Mouse (Mus musculus): Measurements from ENCODE around the gene A930018P22Rik.

A930018P22Rik gene

DNA sequence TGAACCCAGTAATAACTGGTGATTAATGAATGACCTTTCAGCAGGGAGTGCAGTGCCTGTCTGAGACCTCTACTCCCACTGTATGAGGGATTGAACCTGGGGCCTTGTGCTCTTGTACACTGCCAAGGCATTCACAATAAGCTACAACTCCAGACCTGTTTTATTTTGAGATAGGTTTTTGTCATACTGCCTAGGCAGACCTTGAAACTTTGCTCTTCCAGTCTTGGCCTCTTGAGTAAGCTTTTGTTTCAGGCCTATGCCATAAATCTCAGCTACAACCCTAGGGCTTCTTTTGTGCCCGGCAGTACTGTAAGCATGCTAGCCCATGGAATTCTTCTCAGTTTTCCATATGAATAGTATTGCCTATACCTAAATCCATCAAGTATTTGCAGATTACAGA lies 3.5 kb upstream of the A930018P22Rik start:
- DNase-seq = no peak

DNA sequence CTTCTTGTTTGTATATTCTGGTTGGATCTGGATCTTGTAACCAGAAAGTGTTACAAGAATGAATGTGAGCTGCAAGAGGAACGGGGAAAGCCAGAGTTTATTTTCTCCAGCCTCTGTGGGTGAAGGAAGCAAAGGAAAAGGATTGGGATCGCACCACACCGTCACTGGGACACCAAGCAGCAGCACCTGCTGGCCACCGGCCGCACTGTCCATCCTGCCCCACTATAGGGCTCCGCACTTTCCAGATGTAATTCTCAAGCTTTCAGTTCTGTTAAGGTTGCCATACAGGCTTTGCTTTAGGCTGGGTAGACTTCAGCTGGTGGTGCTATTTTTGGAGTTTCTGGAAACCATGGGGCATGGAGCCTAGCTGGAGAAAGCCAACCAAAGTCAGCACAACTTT lies 2.3 kb upstream of the A930018P22Rik start:
- no peak for DNase-seq

DNA sequence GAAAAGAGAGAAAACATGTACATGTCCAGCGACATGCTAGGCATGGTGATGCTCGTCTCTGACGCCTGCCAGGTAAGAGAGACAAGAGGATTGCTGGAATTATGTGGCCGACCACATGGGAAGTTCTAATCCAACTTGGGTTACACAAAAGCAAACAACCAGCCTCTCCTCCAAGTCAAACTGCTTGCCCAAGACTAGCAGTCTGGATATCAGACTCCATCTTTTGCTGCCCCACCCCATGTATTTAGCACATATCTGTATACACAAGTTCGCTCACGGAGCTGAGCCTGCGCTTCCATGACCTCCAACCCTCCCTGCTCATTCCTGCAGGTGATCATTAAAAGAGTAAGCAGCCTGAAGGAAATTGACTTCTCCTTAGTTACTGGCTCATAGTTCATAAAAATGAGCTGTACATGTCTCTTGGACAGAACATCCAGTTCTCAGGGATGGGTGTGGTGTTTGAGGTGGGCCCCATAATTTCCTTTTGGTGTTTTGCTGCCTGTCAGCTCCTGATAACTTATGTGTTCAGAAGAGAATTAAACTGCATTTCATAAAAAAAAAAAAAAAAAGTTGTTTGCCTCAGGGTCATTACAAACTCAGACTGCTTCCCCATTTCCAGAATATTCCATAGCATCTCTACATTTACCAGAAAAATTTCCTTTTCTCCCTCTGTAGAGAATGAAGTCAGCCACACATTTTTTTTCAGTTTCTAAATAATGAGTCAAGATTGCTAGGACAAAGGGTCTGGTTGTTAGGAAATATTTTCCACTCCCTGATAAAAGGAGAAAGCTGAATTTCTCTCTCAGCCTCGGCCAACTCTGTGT lies 676 bp upstream of the A930018P22Rik start:
- DNase-seq = no peak

DNA sequence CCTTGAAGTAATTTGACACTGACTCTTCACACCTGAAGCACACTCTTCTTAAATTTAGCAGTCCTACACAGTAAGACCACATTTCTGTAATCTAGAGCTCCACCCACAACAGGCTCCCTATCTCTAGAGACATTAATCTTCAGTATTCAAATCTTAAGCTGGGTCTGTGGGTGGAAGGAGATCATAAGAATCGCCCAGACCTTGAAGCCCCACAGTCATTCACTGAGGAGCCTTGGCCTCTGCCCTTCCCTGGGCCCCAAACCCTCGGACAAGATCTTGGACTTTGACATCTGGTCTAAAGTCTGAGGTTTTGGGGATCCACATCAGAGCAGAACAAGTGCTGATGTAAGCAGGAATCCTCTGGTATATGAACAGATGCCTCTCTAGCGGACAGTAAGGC lies 971 bp downstream of the A930018P22Rik start:
- DNase-seq = no peak

DNA sequence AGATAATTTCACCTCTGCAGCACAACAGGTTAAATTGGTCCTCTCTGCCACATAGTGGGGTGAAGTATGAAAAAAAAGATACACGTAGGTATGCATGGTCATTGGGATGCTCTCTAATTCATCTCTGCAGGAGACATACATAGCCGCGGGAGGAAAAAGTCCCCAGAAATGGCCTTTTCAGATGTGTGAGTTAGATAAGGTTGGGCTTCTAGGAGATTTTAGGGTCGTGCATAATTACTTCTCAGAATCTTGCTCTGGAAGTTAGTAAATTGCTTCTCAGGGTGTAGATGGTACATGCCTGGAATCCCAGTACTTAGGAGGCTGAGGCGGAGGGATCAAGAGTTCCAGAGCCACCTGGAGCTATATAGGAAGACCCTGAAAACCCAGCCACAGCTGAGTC lies 1.5 kb downstream of the A930018P22Rik start:
- DNase-seq = no peak

DNA sequence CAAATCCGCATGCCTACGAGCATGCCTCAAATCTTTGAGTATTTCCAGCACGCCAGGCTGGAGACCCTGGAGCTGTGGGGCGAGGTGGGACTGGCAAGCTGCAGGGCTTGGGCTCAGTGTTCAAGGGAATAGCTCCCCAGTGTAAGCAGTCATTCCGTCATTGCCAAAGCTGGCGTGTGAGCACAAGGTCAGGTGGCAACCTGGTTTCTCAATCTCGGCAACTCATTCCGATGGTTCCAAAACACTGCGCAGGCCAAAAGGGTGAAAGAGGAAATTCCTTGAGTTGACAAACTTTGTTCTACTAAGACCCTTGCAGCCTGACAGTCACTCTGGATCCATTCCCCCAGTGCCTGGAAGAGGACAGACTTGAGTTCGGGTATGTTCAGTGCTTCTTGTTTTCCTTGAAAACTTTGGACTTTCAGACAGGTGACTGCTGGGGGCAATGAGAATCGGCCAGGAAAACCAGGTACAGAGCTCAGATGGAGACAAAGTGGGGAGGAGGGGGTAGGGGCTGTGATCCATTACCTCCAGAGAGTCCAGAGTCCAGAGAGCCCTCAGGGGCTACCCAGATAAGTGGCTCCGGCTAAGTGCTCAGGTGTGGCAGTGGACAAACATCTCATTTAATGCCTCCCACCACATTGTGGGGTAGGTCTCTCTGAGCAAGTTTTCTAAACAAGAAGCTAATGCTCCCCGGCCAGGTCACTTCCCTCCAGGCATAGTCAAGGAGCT lies 6.4 kb downstream of the A930018P22Rik start:
- DNase-seq = no peak

DNA sequence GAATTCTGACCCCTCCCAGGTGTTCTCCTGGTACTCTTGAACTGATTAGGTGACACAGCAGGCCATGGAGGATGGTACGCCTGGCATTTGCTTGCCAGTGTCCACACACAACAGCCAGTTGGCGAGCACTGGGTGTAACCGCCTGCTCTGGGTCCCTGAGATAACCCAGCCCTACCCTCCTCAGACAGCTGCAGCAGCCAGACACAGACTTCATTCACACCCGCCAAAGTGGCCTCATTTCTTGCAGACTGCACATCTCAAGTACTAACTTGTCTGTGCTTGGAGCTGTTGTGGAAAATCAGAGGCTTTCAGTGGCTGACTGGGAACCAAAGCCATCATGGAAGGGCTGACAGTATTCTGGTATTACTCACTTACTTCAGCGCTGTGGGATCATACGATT lies 7.6 kb downstream of the A930018P22Rik start:
- DNase-seq = no peak

DNA sequence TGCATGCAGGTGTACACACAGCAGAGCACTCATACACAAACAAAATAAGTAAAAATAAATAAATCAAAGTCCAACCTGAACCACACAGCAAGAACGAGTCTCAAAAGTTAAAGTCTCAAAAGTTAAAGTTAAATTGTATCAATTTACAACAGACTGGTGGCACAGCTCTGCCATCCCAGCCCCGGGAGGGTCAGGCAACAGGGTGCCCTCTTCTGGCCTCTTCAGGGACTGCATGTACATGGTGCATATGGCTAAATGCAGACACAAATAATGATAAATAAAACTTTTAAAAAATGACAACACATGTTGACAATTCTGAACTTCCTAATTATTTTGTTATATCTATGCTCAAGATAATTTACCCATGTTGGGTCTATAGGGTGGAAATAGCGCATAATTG lies 8.4 kb downstream of the A930018P22Rik start:
- DNase-seq = peak; percentile 39

DNA sequence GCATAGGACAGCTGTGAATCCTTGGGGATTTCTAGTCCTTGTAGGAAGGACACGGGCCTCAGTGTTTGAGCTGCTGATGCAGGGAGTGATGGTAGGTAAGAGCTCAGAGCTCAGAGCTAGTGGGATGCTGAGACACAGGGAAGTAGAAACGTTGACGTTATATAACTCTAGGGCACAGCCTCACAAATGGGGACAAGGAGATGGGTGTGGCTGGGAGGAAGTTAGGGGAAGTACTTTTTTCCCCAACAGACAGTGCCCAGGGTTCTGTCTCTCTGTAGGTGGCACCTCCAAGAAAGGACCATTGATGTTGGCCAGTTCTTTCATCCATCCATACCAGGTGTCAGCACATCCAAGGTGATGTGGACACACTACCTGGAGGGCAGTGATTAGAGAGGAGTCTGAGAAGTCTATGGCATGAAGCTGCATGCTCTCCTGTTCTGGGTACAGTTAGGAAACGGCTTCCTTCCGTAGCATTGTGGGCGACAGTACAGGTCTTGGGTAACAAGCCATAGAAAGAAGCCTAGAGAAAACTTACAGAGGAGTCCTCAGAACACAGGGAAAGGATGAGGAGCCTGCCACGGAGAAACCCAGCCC lies 9.8 kb downstream of the A930018P22Rik start:
- DNase-seq = no peak

DNA sequence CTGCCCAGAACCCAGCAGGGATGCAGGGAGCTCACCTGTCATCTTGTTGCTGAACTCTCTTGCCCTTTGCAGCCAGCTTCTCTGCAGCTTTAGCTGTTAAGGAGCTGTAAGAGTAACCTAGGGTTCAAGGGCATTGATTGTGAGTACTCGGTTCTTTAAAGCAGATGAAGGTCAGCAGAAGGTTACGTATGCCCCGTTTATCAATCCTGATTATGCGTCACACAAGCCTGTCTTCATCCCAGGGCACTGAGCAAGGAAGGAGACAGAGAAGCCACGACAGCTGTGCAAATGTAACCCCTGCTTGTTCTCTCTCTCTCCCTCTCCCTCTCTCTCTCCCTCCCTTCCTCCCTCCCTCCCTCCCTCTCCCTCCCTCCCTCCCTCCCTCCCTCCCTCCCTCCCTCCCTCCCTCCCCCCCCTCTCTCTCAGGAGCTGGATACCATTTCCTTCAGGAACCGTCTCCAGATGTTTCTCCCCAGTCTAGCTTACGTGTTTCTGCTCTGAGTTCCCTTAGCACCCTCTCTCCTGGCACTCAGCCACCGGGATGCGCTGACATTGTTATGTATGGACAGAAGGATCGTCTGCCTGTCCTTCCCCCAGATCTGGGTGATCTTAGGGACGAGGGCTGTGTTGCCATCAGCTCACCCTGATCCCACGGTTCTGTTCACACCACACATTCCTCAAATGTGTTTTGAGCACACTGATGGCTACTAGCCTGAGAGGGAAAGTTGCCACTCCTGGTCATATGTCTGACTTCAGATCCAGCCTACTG lies 10.7 kb downstream of the A930018P22Rik start:
- no peak for DNase-seq

DNA sequence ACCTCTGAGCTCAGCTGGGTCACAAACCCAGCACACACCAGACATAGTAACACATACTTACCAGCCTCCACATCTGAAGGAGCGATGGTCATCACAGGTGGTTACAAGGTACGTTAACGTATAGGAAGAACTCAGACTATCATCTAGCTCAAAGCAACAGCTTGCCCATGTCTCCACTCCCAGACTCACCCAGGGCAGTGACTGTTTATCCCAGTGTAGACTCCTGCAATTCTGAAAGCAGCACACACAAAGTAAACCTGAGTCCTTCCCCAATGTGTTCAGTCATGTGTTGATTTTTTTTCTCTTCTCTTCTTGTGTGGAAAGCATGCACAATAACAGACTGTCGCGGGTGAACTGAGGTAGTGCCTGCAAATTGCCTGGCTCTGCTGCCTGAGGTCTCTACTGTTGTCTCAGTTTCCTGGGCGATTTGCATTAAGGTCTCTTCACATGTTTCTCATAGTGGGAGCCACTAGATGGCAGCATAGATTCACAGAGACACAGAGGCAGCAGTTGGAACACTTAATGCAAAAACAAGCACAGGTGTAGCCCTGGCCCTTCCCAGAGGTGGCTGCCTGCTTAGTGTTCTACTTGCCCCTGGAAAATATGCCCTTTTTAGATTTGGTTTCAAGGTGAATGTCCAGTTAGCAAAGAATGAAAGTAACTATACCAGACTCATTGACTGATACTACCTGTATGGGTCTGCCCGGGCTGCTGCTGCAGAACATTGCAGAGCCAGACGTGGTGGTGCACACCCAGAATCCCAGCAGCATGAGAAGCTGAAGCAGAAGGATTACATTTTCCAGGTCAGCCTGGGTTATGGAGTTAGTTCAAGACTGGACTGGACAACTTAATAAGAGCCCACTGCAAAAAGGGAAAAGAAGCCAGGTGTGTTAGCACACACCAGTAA lies 11.8 kb downstream of the A930018P22Rik start:
- peak; percentile 38 for DNase-seq

DNA sequence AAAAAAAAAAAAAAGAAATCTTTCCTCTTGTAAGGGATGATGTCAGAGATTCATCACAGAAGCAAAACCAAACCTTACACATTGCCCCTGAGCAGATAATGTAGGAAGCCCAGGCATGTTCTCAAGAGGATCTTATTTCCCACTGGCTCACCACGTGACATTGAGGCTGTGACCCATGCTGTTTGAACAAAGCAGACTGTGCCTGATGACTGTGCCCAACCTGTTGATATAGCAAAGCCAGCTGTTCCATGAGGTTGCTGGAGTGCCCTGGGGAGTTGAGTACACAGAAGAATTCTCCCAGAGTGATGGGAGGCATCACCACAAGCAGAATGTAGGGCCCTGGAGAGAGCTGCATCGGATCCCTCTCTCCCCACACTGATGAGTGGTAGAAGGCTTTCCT lies 13.4 kb downstream of the A930018P22Rik start:
- no peak for DNase-seq

DNA sequence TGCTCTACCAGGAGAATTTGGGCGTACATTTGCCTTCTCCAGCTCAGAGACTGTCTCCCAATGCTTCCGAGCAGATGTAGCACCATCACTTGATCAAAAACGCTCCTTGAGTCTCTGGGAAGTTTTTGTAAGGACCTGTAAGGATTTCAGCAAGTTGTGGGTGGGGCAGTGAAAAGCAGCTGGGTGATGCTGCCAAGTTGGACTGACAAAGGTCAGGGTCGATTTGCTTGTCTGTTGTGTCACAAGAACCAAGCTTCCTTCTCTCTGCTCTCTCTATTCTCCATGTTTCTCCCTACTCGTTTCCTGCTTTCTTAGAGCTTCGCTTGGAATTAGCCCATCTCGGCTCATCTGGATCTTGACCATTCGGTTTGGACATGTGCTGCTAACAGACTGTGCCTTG lies 19.6 kb downstream of the A930018P22Rik start:
- DNase-seq = no peak

DNA sequence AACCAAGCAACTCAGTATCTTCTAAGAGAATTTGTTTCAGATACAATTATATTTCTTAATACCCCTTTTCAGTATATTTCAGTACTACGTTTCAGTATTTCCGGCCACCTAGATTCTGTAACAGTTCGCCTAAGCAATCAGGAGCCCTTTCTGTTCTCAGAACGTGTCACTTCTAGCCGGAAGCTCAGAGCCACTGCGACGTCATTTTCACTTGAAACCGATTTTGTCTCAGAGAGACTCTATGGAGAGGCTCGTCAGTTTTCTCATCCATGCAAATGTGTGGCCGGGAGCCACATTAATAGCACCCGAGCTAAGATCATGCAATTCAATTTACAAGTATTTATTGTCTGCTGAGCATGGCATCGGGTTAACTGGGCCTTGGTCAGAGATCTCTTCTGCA lies 21.4 kb downstream of the A930018P22Rik start:
- DNase-seq = no peak

DNA sequence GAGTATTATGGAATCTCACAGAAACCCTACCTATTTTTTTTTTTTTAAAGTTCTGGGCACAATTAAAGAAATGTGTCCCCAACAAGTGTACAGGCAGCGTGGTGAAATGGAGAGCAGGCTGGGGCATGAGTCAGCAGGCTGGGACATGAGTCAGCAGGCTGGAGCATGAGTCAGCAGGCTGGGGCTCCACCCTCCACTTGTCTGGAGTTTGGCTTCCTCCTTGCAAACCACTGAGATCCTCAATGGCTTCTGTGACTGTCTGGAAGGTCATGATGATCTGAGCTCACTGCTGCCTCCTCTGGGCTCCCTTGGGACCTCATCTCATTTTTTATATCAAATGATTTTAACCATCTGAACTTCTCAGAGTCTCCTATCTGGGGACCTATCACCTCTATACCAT lies 23.4 kb downstream of the A930018P22Rik start:
- peak; percentile 34 for DNase-seq

DNA sequence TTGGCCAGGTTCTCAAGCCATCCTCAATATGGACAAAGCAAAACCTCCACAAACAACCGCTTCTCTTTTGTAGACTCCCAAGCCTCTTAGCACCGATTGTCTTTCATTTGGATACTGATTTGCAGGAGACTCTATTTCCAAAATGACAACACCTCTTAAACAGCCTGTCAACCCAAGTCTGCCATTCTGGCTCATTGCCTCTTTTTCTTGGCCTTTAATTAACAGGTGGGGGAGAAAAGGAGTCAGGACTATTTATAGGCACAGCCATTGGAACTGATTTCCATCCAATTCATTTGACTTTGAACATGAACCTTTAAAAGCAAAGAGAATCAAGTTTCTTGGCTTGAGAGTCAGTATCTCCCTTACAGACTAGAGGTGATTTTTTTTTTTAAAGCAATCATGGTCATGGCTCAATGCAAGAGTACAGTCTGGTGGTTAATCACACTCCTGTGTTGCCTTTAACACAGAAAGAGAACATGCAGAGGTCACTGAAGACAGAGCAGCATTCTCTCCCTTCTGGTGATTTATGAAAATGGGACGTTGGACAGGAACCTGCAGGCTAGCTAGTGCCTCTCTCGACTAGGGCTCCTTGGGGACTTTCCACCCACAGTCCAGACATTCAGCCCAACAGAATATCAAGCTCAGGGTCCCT lies 25.5 kb downstream of the A930018P22Rik start:
- no peak for DNase-seq

DNA sequence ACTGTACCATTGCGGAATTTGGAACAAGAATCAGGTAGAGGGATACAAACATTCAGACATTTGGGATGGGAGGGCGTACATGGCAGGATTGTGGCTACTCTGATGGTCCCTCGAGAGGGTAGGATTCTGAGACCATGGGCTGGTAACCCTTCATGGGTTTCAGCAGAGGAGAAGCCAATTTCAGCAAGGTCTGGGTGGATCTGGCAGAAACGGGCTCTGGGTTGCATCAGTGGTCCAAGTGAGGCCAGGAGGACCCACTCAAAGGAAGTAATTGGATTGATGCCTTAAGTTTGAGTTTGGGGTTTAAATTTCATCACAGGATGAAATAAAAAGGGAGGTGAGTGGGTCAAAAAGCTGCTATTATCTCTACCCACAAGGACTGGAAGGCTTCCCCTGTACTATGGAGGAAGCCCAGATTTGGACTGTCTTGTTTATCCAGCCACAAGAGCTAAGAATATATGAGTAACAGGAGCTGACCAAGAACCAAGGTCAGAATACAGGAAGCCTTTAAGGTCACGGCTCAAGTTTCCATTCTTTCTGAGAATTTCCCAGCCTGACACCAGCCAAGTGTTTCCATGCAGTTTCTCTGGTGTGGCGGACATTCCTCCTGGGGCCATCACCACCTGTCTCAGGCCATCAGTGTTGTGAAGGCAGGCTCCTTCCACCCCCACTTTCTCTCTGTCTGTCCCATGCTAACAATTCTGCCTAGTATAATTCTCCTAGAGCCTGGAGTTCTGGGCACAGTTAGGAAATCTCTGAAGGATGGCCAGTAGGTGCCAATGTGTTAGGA lies 28.2 kb downstream of the A930018P22Rik start:
- DNase-seq = no peak

DNA sequence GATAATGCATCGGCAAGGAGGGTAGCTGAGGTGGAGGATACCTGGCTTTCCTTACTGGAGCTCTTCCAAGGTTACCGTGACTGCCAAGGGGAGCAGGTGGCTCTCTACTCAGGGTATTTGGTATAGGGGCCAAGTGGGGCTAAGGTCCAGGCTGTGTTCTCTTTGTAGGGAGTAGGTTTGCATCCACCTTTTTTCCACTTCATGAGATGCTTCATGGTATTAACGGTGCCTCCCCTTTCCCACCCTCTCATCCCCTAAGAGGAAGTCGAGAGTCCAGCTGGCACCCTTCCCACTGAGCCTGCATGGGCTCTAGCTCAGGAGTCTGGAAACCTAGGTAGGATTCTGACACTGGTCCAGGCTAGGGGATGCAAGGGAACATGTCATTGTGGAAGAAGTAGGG lies 30.8 kb downstream of the A930018P22Rik start:
- DNase-seq = no peak

DNA sequence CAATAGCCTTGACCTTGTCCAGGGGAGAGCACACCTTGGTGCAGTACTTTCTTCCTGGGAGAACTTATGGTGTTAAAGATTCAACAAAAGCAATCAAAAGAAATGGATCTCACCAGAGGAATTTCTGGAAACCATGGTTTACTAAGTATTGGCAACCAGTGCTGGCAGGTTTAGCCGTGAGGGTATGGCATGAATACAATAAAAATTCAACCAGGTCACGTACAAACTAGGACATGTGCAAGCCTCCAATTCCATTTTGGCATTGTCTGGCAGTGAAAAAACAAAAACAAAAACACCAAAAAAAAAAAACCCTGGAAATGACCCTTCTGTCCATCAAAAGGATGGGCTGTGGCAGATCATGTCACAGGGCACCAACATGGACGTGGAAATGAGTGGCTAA lies 31.3 kb downstream of the A930018P22Rik start:
- no peak for DNase-seq

DNA sequence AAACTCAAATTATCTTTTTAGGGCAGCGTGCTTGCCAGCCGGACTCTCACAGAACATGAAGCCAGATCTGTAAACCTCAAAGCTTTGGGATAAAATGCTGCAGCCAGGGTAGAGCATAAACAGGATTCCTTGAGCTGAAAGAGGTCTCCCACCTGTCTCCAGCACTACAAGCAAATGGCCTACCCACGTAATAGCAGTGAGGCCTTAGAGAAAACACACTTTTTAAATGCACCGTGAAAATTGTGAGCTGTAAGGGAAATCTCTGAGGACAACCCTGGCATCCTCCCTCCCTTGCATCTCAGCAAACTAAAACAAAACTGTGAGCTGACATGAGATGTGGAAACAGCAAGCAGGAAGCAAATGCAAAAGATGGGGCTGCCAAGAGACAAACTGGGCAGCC lies 35.3 kb downstream of the A930018P22Rik start:
- DNase-seq = no peak

DNA sequence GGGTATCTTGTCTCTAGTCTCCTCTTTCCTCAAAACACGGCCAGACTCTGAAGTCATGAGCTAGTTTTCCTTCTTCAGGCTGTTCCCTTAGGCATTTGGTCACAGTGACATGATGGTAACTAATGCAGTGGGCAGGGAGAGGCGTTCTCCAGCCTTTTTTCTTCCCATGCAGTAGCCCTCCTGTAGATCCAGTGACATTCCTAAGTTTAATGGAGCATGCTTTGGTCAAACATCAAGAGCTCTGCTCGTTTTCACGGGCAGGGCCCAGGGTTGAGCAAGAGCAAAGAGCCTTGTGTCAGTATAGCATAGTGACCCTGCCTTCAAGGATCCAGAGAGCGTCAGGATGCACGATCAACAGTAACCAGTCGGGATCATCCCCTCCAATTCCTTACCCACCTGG lies 40.8 kb downstream of the A930018P22Rik start:
- no peak for DNase-seq
